Mouse (Mus musculus): ENCODE measurements at regions not wholly inside any gene's neighbourhood (a gene's known extent, or its start where the extent isn't known, plus 50 kb on each side); places are given as distances from the start of the nearest gene placed in this dataset.

- no peaks in the 10 kb centered on the region for H3K36me3 ChIP-seq (ENCODE audit: control insufficient read depth, insufficient read depth, low read length)
- 66% methylated on average over 4 of the region's 4 CpGs for WGBS
- no peak overlapping the region for H3K9ac ChIP-seq (replicated peaks; ENCODE audit: low read depth, low read length)
Observed at GRCm38 (mm10) chr2:117027071-117027470, 94.1 kb upstream of the Spred1 start.

DNA sequence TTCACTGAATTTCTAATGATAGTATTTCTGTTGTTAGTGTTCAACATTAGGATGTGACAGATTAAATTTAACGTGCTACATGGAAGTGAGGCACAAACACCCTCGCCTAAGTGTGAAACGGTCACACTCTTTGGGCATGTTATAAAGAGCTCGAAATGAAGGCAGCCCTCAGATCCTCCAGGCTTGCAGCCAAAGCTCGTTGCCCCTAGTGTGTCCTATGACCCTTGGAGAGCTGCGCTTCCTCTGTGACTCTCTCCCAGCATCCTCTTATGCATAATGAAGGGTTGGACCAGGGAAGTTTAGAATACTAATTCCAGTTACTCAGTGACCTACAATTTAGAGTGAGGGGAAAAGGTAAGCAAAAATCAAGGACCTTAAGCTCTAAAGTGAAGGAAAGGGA is 92.4 kb upstream of the Spred1 start:
- no peak overlapping the region for H3K27ac ChIP-seq (ENCODE audit: low read depth, low read length)
- H3K27me3 ChIP-seq (ENCODE audit: control insufficient read depth, insufficient read depth, low read length), result no peaks in the 10 kb centered on the region
- H3K36me3 ChIP-seq (ENCODE audit: control insufficient read depth, insufficient read depth, low read length), result no peaks in the 10 kb centered on the region
- no peak overlapping the region for H3K4me3 ChIP-seq (ENCODE audit: low read depth, low read length)
- no peaks in the 10 kb centered on the region for H3K9me3 ChIP-seq (ENCODE audit: control insufficient read depth, low read length)
- no peaks in the 10 kb centered on the region for H3K4me1 ChIP-seq (ENCODE audit: control insufficient read depth, insufficient read depth, low read length)
- H3K9ac ChIP-seq (replicated peaks; ENCODE audit: low read depth, low read length), result no peak overlapping the region
- ATAC-seq (ENCODE audit: low read depth), result no peak
- no peak overlapping the region for H3K4me2 ChIP-seq (ENCODE audit: low read depth, low read length)
- 63% methylated on average over 6 of the region's 6 CpGs for WGBS

More at GRCm38 (mm10) chr2:117027071-117027470, 94.1 kb upstream of the Spred1 start:
- Histone ChIP-seq H3K4me2 (ENCODE audit: low read depth, low read length) (no peak overlapping the region), H3K27ac (ENCODE audit: low read depth, low read length) (no peak overlapping the region), H3K4me3 (ENCODE audit: low read depth, low read length) (no peak overlapping the region), H3K27me3 (ENCODE audit: control insufficient read depth, insufficient read depth, low read length) (no peaks in the 10 kb centered on the region), H3K9me3 (ENCODE audit: control insufficient read depth, low read length) (no peaks in the 10 kb centered on the region), H3K4me1 (ENCODE audit: control insufficient read depth, insufficient read depth, low read length) (no peaks in the 10 kb centered on the region)
- no peak for ATAC-seq (ENCODE audit: low read depth)

DNA sequence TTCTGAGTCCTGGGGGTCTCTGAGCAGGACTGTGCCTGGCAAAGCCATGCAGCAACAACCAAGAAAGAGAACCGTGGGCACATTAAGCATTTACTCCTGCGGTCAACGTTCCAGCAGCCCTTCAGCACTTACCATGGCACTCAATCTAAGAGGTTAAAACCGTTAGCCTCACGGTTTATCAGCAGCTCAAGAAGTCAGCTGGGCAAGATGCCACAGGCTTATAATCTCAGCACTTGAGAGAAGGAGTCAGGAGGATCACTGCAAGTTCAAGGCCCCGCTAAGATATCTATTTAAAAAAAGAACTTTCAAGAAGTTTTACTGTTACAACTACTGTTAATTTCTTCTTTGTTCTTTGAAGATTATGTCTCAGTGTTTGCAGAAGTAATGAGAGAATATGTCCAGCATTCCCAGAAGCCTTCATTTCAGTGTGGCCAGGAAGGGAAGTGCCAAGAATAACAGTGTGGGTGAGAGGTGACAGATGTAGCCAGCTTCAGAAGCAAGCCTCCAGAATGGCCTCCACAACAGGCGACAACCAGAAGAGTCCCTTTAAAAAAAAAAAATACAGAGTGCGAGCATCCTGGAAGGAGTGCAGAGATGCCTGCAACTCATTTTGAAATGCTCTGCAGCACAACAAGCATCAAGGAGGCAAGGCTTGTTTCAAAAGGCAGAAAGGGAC is 84.8 kb upstream of the Spred1 start:
- no peaks in the 10 kb centered on the region for H3K36me3 ChIP-seq (ENCODE audit: control insufficient read depth, insufficient read depth, low read length)
- 87% methylated on average over 8 of the region's 8 CpGs for WGBS
- H3K27me3 ChIP-seq (ENCODE audit: control insufficient read depth, insufficient read depth, low read length), result no peaks in the 10 kb centered on the region
- H3K9me3 ChIP-seq (ENCODE audit: control insufficient read depth, low read length), result no peaks in the 10 kb centered on the region
- H3K4me3 ChIP-seq (ENCODE audit: low read depth, low read length), result no peak overlapping the region
- no peaks in the 10 kb centered on the region for H3K4me1 ChIP-seq (ENCODE audit: control insufficient read depth, insufficient read depth, low read length)
- H3K27ac ChIP-seq (ENCODE audit: low read depth, low read length), result no peak overlapping the region
- no peak overlapping the region for H3K9ac ChIP-seq (replicated peaks; ENCODE audit: low read depth, low read length)
- no peak overlapping the region for H3K4me2 ChIP-seq (ENCODE audit: low read depth, low read length)
- ATAC-seq (ENCODE audit: low read depth), result no peak

- Histone ChIP-seq H3K9me3 (ENCODE audit: control insufficient read depth, low read length) (no peaks in the 10 kb centered on the region), H3K9ac (replicated peaks; ENCODE audit: low read depth, low read length) (no peak overlapping the region), H3K4me1 (ENCODE audit: control insufficient read depth, insufficient read depth, low read length) (no peaks in the 10 kb centered on the region), H3K27ac (ENCODE audit: low read depth, low read length) (no peak overlapping the region), H3K36me3 (ENCODE audit: control insufficient read depth, insufficient read depth, low read length) (no peaks in the 10 kb centered on the region), H3K27me3 (ENCODE audit: control insufficient read depth, insufficient read depth, low read length) (no peaks in the 10 kb centered on the region), H3K4me3 (ENCODE audit: low read depth, low read length) (no peak overlapping the region), H3K4me2 (ENCODE audit: low read depth, low read length) (no peak overlapping the region)
- ATAC-seq (ENCODE audit: low read depth), result no peak
- WGBS, result 34% methylated on average over 3 of the region's 3 CpGs
Observed at GRCm38 (mm10) chr2:117040211-117040610, 81.0 kb upstream of the Spred1 start.

- ATAC-seq (ENCODE audit: low read depth), result no peak
- H3K4me2 ChIP-seq (ENCODE audit: low read depth, low read length), result no peak overlapping the region
- H3K27ac ChIP-seq (ENCODE audit: low read depth, low read length), result no peak overlapping the region
- no peak overlapping the region for H3K9ac ChIP-seq (replicated peaks; ENCODE audit: low read depth, low read length)
- WGBS, result 87% methylated on average over 7 of the region's 7 CpGs
- H3K9me3 ChIP-seq (ENCODE audit: control insufficient read depth, low read length), result no peaks in the 10 kb centered on the region
- H3K27me3 ChIP-seq (ENCODE audit: control insufficient read depth, insufficient read depth, low read length), result no peaks in the 10 kb centered on the region
- no peaks in the 10 kb centered on the region for H3K4me1 ChIP-seq (ENCODE audit: control insufficient read depth, insufficient read depth, low read length)
- no peaks in the 10 kb centered on the region for H3K36me3 ChIP-seq (ENCODE audit: control insufficient read depth, insufficient read depth, low read length)
- H3K4me3 ChIP-seq (ENCODE audit: low read depth, low read length), result no peak overlapping the region
Observed at GRCm38 (mm10) chr2:117043831-117044230, 77.3 kb upstream of the Spred1 start.

GRCm38 (mm10) chr2:117048290-117048730 is 72.9 kb upstream of the Spred1 start:
- H3K36me3 ChIP-seq (ENCODE audit: control insufficient read depth, insufficient read depth, low read length), result no peaks in the 10 kb centered on the region

DNA sequence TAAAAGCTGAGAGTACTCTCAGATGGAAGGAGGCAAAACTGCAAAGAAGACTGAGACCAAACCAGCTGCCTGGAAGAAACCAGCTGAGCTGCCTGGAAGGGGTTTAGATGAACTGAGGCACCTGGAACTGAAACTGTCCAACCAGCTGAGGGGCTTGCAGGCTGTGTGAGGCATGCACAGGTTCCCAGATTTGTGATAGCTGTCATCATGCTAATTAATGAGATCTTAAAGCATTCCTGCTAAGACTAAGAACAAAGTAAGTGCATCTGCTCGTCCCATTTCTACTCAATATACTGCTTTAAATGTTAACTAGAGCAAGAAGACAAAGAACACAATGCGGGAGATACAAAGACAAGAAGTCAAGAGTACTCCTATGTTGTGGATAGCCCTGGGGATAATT is 71.1 kb upstream of the Spred1 start:
- no peak for ATAC-seq (ENCODE audit: low read depth)

More at GRCm38 (mm10) chr2:117048290-117048730, 72.9 kb upstream of the Spred1 start:
- Histone ChIP-seq H3K4me1 (ENCODE audit: control insufficient read depth, insufficient read depth, low read length) (no peaks in the 10 kb centered on the region), H3K4me3 (ENCODE audit: low read depth, low read length) (no peak overlapping the region), H3K27me3 (ENCODE audit: control insufficient read depth, insufficient read depth, low read length) (no peaks in the 10 kb centered on the region), H3K4me2 (ENCODE audit: low read depth, low read length) (no peak overlapping the region), H3K9ac (replicated peaks; ENCODE audit: low read depth, low read length) (no peak overlapping the region), H3K9me3 (ENCODE audit: control insufficient read depth, low read length) (no peaks in the 10 kb centered on the region), H3K27ac (ENCODE audit: low read depth, low read length) (no peak overlapping the region)
- no peak for ATAC-seq (ENCODE audit: low read depth)
- 90% methylated on average over 5 of the region's 5 CpGs for WGBS

DNA sequence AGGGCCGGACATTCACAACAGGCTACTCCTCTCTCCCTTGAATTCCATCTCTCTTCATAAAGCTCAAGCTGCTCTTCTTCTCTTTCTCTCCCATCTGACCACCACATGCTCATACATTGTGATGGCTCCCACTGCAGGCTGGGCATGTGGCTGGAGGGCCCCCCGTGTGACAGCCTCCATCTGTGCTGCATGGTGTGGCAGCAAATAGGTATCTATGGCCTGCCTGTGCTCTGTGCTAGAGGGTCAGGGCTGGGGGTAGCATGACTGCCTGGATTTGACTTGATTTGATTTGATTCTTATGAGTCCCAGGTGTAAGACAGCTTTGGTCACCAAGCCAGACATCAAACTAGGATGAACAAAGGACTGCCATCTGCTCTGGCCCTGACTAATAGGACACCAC is 57.0 kb upstream of the Spred1 start:
- WGBS, result 78% methylated on average over 2 of the region's 2 CpGs
- no peaks in the 10 kb centered on the region for H3K4me1 ChIP-seq (ENCODE audit: control insufficient read depth, insufficient read depth, low read length)
- H3K4me2 ChIP-seq (ENCODE audit: low read depth, low read length), result no peak overlapping the region
- no peak for ATAC-seq (ENCODE audit: low read depth)
- H3K9me3 ChIP-seq (ENCODE audit: control insufficient read depth, low read length), result no peaks in the 10 kb centered on the region
- no peaks in the 10 kb centered on the region for H3K27me3 ChIP-seq (ENCODE audit: control insufficient read depth, insufficient read depth, low read length)
- H3K4me3 ChIP-seq (ENCODE audit: low read depth, low read length), result no peak overlapping the region
- no peaks in the 10 kb centered on the region for H3K36me3 ChIP-seq (ENCODE audit: control insufficient read depth, insufficient read depth, low read length)
- H3K27ac ChIP-seq (ENCODE audit: low read depth, low read length), result no peak overlapping the region
- H3K9ac ChIP-seq (replicated peaks; ENCODE audit: low read depth, low read length), result no peak overlapping the region

More for the DNA sequence above, 71.1 kb upstream of the Spred1 start:
- Histone ChIP-seq H3K4me1 (ENCODE audit: control insufficient read depth, insufficient read depth, low read length) (no peaks in the 10 kb centered on the region), H3K4me3 (ENCODE audit: low read depth, low read length) (no peak overlapping the region), H3K9me3 (ENCODE audit: control insufficient read depth, low read length) (no peaks in the 10 kb centered on the region), H3K27me3 (ENCODE audit: control insufficient read depth, insufficient read depth, low read length) (no peaks in the 10 kb centered on the region), H3K9ac (replicated peaks; ENCODE audit: low read depth, low read length) (no peak overlapping the region), H3K36me3 (ENCODE audit: control insufficient read depth, insufficient read depth, low read length) (no peaks in the 10 kb centered on the region), H3K4me2 (ENCODE audit: low read depth, low read length) (no peak overlapping the region), H3K27ac (ENCODE audit: low read depth, low read length) (no peak overlapping the region)
- WGBS, result 74% methylated on average over 2 of the region's 2 CpGs

DNA sequence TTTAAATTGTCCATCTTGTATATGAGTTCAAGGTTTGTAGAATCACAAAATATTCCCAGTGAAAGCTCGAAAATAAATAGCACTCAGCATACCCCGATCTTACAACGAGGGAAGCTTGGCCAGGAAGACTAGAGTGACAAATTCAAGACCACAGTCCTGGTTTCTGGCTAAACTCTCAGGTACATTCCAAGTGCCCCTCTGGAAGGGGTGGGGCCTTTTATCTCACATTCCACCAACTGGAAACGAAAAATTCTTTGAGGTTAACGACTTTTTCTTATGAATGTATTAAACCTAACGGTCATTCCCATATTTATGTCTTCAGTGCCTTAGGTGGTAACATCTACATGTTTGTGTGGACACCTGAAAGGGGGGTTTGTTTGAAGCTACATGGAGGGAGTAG is 50.8 kb upstream of the Spred1 start:
- Histone ChIP-seq H3K27me3 (ENCODE audit: control insufficient read depth, insufficient read depth, low read length) (no peaks in the 10 kb centered on the region), H3K4me2 (ENCODE audit: low read depth, low read length) (no peak overlapping the region), H3K4me3 (ENCODE audit: low read depth, low read length) (no peak overlapping the region), H3K4me1 (ENCODE audit: control insufficient read depth, insufficient read depth, low read length) (no peaks in the 10 kb centered on the region), H3K36me3 (ENCODE audit: control insufficient read depth, insufficient read depth, low read length) (no peaks in the 10 kb centered on the region), H3K27ac (ENCODE audit: low read depth, low read length) (no peak overlapping the region), H3K9ac (replicated peaks; ENCODE audit: low read depth, low read length) (no peak overlapping the region), H3K9me3 (ENCODE audit: control insufficient read depth, low read length) (no peaks in the 10 kb centered on the region)
- ATAC-seq (ENCODE audit: low read depth), result no peak
- WGBS, result 87% methylated on average over 6 of the region's 6 CpGs

All from neural tube, embryonic 14.5 days (tissue).